Mouse (Mus musculus): ENCODE results near the gene Spdef.

DNA sequence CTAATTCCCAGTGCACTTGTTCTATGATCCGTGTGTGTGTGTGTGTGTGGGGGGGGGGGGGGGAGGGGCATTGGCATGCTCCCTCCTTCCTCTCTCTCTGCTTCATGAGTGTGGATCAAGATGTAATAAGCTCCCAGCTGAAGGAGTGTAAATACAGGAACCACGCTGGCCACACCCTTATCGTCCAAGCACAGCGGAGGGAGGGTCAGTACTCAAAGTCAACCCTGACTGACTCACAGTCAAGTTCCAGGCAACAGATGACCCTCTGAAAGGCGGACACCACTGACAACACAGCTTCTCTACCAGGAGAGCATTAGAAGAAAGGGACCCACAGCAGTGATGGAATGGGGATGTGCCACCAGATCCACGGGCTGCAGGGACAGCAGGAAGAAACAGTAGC lies 49.1 kb upstream of the Spdef start:
- TF ChIP-seq ZNF384 (IDR thresholded peaks at IDR 0.05; ENCODE audit: low read depth, low read length) (no peak), MAFK (IDR thresholded peaks at IDR 0.05; ENCODE audit: insufficient read depth, low read depth, low read length) (no peak)

All from ES-E14 (cell line).